Mouse (Mus musculus) forebrain, embryonic 16.5 days (tissue): Measurements from ENCODE around the gene Nmnat2. TPM values are rescaled to one million over a fixed set of nuclear protein-coding genes. Genes with fewer than 3 reads are reported as not detected.
A peak's percentile ranks its signal among the peaks of the same experiment; 100 is the strongest.

Experiments used
- ATAC-seq: fragments of 200-750 bp; cut with Nextera tagmentation; 2 replicates; pipeline ENCODE4 v1.8.0; 2017; ENCODE audit warnings: mild to moderate bottlenecking, moderate library complexity
- H3K27ac ChIP-seq: fragments of 300-500 bp; sonication (generic); 2 replicates; pipeline ENCODE4 v1.5.1; 2014; ENCODE audit warnings: low read length, control low read depth
- H3K27me3 ChIP-seq: fragments of 300-500 bp; sonication (generic); replicated peaks from 2 replicates; pipeline ENCODE4 v1.6.1; 2014; ENCODE audit warnings: low read length; ENCODE audit not compliant: control insufficient read depth, insufficient read depth
- H3K36me3 ChIP-seq: fragments of 300-500 bp; sonication (generic); 2 replicates; pipeline ENCODE4 v1.6.1; 2014; ENCODE audit not compliant: control insufficient read depth, insufficient read depth
- H3K4me1 ChIP-seq: fragments of 300-500 bp; sonication (generic); replicated peaks from 2 replicates; pipeline ENCODE4 v1.6.1; 2014; ENCODE audit warnings: low read length; ENCODE audit not compliant: control insufficient read depth, insufficient read depth
- H3K4me2 ChIP-seq: fragments of 300-500 bp; sonication (generic); 2 replicates; pipeline ENCODE4 v1.6.1; 2014; ENCODE audit warnings: mild to moderate bottlenecking, low read length, control low read depth
- H3K4me3 ChIP-seq: fragments of 300-500 bp; sonication (generic); replicated peaks from 2 replicates; pipeline ENCODE4 v1.5.1; 2014; ENCODE audit warnings: mild to moderate bottlenecking, low read length, control low read depth
- H3K9ac ChIP-seq: fragments of 300-500 bp; sonication (generic); replicated peaks from 2 replicates; pipeline ENCODE4 v1.6.1; 2014; ENCODE audit warnings: low read depth, low read length, control low read depth
- H3K9me3 ChIP-seq: fragments of 300-500 bp; sonication (generic); 2 replicates; pipeline ENCODE4 v1.6.1; 2016; ENCODE audit warnings: low read length; ENCODE audit not compliant: control insufficient read depth
- WGBS: fragments of 180-500 bp; shearing (Covaris S2); extraction: QIAGEN DNeasy Blood & Tissue Kit; methylation state at CpG from one replicate; pipeline ENCODE4 v1.1.7; 2014; 5-methylcytosine and 5-hydroxymethylcytosine counted together
- polyA plus RNA-seq: library from polyadenylated mRNA; unstranded; fragments of >200 nt; fragmentation: Nextera tagmentation; extraction: Ambion mirVana; gene quantifications from 2 replicates; pipeline ENCODE4 v1.2.1, GENCODE M21; 2015

Nmnat2 gene
- polyA plus RNA-seq, 1 experiment from 2014 or later = 85.6 TPM

DNA sequence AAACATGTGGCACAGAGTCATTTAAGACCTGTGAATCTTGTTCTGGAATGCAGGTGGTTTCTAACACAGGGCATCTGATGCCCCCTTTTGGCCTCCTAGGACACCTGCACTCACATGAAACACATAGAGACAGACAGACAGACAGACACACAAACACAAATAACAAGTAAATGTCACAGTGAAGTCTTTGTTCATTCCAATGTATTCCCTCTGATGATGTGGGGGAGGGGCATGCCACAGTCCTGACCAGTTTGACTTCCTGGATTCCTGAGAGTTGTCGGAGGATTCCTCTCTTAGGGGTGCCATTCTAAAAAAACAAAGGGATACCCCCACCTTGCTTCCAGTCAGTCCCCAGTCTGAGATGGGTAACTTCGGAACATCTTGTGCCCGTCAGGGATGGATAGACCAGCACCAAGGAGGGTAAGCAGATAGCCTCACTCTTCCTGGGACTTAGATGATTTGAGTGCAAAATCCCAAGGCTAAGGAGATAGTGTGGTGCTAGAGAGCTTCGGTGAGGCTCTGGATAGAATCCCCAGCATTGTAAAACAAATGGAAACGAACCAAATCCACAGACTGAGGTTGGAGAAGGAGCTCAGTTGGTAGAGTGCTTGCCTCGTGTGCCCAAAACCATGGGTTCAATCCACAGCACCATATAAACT is 142.4 kb downstream of the Nmnat2 start:
- Histone ChIP-seq H3K9ac (no peak overlapping the region), H3K36me3 (no peaks in the 10 kb centered on the region; the same call in 1 of the 2 replicates), H3K9me3 (no peaks in the 10 kb centered on the region), H3K4me1 (peaks cover 5% of the 10 kb centered on the region; the same call in 1 of the 2 replicates), H3K27me3 (no peaks in the 10 kb centered on the region), H3K4me3 (no peak overlapping the region), H3K4me2 (no peak overlapping the region), H3K27ac (no peak overlapping the region)
- 91% methylated on average over 6 of the region's 6 CpGs for WGBS
- ATAC-seq = no peak

DNA sequence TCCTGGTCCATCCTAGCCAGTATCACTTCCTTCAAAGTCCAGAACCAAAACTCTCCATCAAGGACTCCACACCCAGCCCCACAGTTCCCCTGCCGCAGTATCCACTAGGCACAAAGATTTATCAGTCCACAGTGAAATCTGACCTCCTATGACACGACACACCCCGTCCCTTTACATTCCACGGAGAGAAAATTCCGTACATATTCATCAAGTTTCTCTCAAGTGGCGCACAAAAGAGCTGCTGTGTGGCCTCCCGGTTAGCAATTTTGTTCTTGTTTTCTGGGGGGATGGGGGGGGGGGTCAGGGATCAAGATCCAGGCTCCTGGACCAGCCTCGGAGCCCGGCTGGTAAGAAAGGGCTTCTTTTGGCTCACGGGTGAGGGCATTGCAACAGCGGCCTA is 143.8 kb downstream of the Nmnat2 start:
- H3K27me3 ChIP-seq = no peaks in the 10 kb centered on the region
- H3K9ac ChIP-seq = no peak overlapping the region
- no peak overlapping the region for H3K4me3 ChIP-seq
- H3K4me2 ChIP-seq = no peak overlapping the region
- no peak overlapping the region for H3K27ac ChIP-seq
- WGBS = 40% methylated on average over 11 of the region's 11 CpGs
- peaks cover 3% of the 10 kb centered on the region; the same call in 1 of the 2 replicates for H3K4me1 ChIP-seq
- H3K9me3 ChIP-seq = no peaks in the 10 kb centered on the region
- H3K36me3 ChIP-seq = no peaks in the 10 kb centered on the region; the same call in 1 of the 2 replicates
- ATAC-seq = no peak

DNA sequence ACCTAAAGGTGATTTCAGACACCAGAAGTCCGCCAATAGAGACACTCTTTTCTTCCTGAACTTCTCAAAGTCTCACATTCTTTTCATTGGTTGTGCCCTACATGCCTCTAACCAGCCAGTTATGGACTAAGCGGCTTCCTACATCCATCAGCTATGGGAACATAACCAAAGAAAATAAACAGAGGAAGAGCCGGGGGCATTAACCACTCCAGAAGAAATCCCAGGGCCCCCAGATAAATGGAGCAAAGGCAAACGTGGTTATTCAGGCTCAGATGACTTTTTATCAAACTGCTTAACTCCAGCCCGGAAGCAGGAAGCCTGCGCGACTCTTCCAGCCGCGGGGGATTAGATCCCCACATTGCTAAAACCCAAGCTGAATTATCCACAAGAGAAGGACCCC is 146.1 kb downstream of the Nmnat2 start:
- Histone ChIP-seq H3K4me3 (no peak overlapping the region), H3K27me3 (no peaks in the 10 kb centered on the region), H3K4me1 (no peaks in the 10 kb centered on the region), H3K9ac (no peak overlapping the region), H3K4me2 (no peak overlapping the region), H3K9me3 (no peaks in the 10 kb centered on the region), H3K36me3 (no peaks in the 10 kb centered on the region; the same call in 1 of the 2 replicates), H3K27ac (no peak overlapping the region)
- ATAC-seq = no peak
- 58% methylated on average over 9 of the region's 9 CpGs for WGBS

DNA sequence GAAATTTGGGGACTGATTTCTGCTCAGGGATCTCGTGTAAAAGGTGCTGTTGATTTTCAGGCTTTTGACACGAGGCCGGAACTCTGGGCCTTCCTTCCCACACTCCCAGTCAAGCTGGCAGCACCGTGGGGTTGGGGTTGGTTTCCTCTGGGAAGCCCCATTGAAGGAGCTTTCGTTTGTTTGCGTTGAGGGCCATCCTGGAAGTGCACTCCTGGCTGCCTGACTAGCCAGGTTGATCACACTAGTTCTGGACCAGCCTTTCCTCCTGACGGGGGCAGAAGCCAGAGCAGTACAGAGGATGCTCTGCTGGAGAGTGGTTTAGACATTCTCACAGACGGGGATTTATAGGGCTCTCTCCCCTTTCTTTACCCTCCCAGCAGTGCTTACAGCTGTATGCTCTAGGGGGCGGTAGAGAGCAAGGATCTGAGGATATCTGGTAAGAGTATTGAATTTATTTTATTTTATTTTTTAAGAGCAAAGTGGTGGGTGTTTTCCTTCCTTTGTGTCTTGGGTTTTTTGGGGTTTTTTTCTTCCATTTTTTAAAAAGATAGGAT is 146.6 kb downstream of the Nmnat2 start:
- Histone ChIP-seq H3K4me2 (no peak overlapping the region), H3K27me3 (no peaks in the 10 kb centered on the region), H3K4me1 (no peaks in the 10 kb centered on the region), H3K36me3 (no peaks in the 10 kb centered on the region; the same call in 1 of the 2 replicates), H3K4me3 (no peak overlapping the region), H3K9me3 (no peaks in the 10 kb centered on the region), H3K27ac (no peak overlapping the region), H3K9ac (no peak overlapping the region)
- 37% methylated on average over 9 of the region's 9 CpGs for WGBS
- ATAC-seq = 0 out of 2 replicates have a peak, but pooled peaks have one; percentile 49

DNA sequence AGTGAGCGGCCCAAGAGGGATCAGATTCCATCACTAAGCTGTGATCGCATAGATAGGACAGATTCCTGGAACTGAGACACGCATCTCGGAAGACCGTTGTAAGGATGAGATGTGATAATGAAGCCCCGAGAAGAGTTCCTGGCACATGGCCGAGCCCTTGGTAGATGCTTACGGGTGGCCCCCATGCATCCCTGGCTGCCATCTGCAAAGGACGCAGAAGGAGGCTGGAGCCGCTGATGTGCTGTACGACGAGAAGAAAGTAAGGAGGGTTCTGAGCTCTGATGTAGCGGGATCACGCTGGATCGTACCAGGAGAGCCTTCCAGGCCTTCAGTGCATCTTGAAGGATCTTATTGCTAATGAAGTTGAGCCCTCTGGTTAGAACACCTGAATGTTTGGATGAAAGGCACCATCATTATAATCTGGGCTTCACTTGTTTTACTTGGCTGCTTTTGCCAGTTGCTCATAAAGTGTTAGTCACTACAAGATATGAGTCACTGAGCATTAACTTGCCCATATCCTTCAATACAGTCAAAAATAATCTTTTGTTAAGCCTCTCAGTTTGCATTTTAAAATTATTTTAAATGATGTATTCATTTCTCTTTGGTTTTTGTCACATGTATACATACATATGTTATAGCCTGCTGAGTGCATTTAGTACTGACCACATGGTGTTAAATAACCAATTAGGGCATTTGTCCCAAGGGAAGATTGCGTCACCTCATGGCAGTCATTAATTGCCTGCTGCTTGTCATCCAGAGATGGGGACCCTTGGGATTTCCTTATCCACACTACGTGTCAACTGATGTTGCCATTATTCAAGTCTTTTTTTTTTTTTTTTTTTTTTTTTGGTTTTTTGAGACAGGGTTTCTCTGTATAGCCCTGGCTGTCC is 147.7 kb downstream of the Nmnat2 start:
- no peaks in the 10 kb centered on the region for H3K4me1 ChIP-seq
- no peak for ATAC-seq
- H3K9me3 ChIP-seq = no peaks in the 10 kb centered on the region
- no peaks in the 10 kb centered on the region for H3K27me3 ChIP-seq
- no peak overlapping the region for H3K9ac ChIP-seq
- no peak overlapping the region for H3K4me3 ChIP-seq
- no peaks in the 10 kb centered on the region; the same call in 1 of the 2 replicates for H3K36me3 ChIP-seq
- H3K27ac ChIP-seq = no peak overlapping the region
- 94% methylated on average over 17 of the region's 17 CpGs for WGBS
- H3K4me2 ChIP-seq = no peak overlapping the region

DNA sequence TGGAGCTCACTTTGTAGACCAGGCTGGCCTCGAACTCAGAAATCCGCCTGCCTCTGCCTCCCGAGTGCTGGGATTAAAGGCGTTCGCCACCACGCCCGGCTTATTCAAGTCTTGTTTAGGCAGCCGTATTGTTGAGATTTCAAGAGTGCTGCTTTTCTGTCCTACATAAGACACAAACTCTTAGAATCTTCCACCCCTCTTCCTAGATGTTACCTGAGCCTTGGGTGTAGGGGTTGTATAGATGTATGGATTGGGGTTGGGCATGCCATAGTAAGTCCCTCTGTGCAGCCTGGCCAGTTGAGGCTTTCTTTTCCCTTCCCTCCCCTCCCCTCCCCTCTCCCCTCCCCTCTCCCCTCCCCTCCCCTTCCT is 148.4 kb downstream of the Nmnat2 start:
- no peak overlapping the region for H3K9ac ChIP-seq
- WGBS = 97% methylated on average over 7 of the region's 8 CpGs
- no peaks in the 10 kb centered on the region; the same call in 1 of the 2 replicates for H3K36me3 ChIP-seq
- H3K27ac ChIP-seq = no peak overlapping the region
- H3K27me3 ChIP-seq = no peaks in the 10 kb centered on the region
- H3K4me3 ChIP-seq = no peak overlapping the region
- ATAC-seq = no peak
- no peak overlapping the region for H3K4me2 ChIP-seq
- H3K9me3 ChIP-seq = no peaks in the 10 kb centered on the region
- H3K4me1 ChIP-seq = peaks cover 5% of the 10 kb centered on the region

DNA sequence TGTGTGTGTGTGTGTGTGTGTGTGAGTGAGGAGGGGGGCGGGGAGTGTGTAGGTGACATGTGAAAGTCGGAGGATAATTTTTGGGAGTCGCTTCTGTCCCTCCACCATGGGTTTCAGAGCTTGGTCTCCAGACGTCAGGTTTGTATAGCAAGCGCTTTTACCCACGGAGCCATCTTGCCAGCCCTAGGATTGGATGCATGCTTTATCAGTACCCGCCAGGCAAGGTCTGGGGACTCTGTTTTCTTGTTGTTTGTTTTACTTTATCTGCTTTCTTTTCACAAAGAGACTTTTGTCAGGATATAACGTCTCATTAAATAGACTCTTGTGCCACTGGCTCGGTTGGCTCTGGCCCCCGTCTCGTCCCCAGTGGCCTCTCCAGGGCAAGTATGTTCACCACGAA is 150.0 kb downstream of the Nmnat2 start:
- H3K27me3 ChIP-seq = no peaks in the 10 kb centered on the region
- H3K9me3 ChIP-seq = no peaks in the 10 kb centered on the region
- no peak overlapping the region for H3K4me2 ChIP-seq
- H3K27ac ChIP-seq = no peak overlapping the region
- no peak overlapping the region for H3K4me3 ChIP-seq
- WGBS = 72% methylated on average over 12 of the region's 12 CpGs
- no peak for ATAC-seq
- H3K36me3 ChIP-seq = no peaks in the 10 kb centered on the region
- no peak overlapping the region for H3K9ac ChIP-seq
- peaks cover 5% of the 10 kb centered on the region for H3K4me1 ChIP-seq

DNA sequence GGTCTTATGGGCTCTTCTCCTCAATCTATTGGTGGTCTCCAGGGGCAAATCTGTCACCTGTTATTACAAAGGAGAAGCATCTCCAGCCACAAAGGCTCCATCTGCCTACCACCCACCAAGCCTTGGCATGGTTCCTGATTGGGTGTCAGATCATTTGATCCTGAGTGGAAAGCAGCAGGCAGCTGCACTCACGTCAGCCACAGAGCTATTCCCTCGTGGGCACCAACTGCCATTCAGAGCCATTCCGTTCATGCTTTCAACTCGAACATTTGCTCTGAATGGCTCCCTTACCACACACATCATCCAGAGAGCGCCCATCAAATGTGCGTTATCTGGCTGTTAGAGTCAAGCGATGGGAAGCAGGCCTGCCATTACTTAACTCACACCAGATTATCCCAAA is 153.1 kb downstream of the Nmnat2 start:
- no peak overlapping the region for H3K27ac ChIP-seq
- no peak overlapping the region for H3K4me3 ChIP-seq
- peaks cover 11% of the 10 kb centered on the region for H3K36me3 ChIP-seq
- H3K4me2 ChIP-seq = no peak overlapping the region
- H3K4me1 ChIP-seq = peaks cover 5% of the 10 kb centered on the region
- WGBS = 32% methylated on average over 7 of the region's 7 CpGs
- no peaks in the 10 kb centered on the region for H3K9me3 ChIP-seq
- ATAC-seq = peak; percentile 77
- no peaks in the 10 kb centered on the region for H3K27me3 ChIP-seq
- H3K9ac ChIP-seq = no peak overlapping the region

DNA sequence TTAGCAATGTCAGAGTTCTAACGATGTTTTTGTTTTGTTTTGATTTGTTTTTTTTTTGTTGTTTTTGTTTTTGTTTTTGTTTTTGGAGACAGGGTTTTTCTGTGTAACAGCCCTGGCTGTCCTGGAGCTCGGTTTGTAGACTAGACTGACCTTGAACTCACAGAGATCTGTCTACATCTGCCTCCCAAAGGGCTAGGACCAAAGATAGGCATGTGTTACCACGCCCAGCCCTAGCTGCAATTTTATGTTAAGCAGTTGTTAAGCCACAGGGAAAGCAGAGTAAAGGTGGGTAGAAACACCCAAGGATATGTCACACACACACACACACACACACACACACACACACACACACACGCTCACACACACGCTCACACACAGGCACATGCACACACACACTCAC is 154.6 kb downstream of the Nmnat2 start:
- 85% methylated on average over 5 of the region's 5 CpGs for WGBS

More for the DNA sequence above, 154.6 kb downstream of the Nmnat2 start:
- Histone ChIP-seq H3K9me3 (no peaks in the 10 kb centered on the region), H3K27ac (no peak overlapping the region), H3K9ac (no peak overlapping the region), H3K36me3 (peaks cover 15% of the 10 kb centered on the region), H3K4me1 (peaks cover 5% of the 10 kb centered on the region), H3K27me3 (no peaks in the 10 kb centered on the region), H3K4me3 (no peak overlapping the region), H3K4me2 (no peak overlapping the region)
- no peak for ATAC-seq
